Mouse (Mus musculus): ENCODE results near the gene Ddx46. TPM values are rescaled to one million over a fixed set of nuclear protein-coding genes. Genes with fewer than 3 reads are reported as not detected.
A peak's percentile ranks its signal among the peaks of the same experiment; 100 is the strongest.

Gene Ddx46
- polyA plus RNA-seq, 1 experiment, result 79.2 TPM

- no peak for TF ChIP-seq POLR2A (IDR thresholded peaks at IDR 0.05; ENCODE audit: insufficient read depth, low read depth, low read length)
- TF ChIP-seq CTCF (IDR thresholded peaks at IDR 0.05; ENCODE audit: insufficient read depth, low read depth, low read length), result no peak
- Histone ChIP-seq H3K4me3 (ENCODE audit: insufficient read depth, low read depth, low read length) (no peak overlapping the region), H3K4me1 (ENCODE audit: control insufficient read depth, insufficient read depth, low read length) (no peaks in the 10 kb centered on the region), H3K27ac (ENCODE audit: insufficient read depth, low read depth, low read length) (no peak overlapping the region)
- 76% methylated on average over 4 of the region's 4 CpGs for WGBS
Measured at GRCm38 (mm10) chr13:55704301-55704700, 69.5 kb downstream of the Ddx46 start.

- peaks cover 14% of the 10 kb centered on the region for H3K4me1 ChIP-seq (ENCODE audit: control insufficient read depth, insufficient read depth, low read length)
- H3K4me3 ChIP-seq (ENCODE audit: insufficient read depth, low read depth, low read length), result no peak overlapping the region
- no peak overlapping the region for H3K27ac ChIP-seq (ENCODE audit: insufficient read depth, low read depth, low read length)
- 91% methylated on average over 3 of the region's 3 CpGs for WGBS
- no peak for TF ChIP-seq POLR2A (IDR thresholded peaks at IDR 0.05; ENCODE audit: insufficient read depth, low read depth, low read length)
- TF ChIP-seq CTCF (IDR thresholded peaks at IDR 0.05; ENCODE audit: insufficient read depth, low read depth, low read length), result no peak
Measured at GRCm38 (mm10) chr13:55712846-55713245, 78.0 kb downstream of the Ddx46 start.

- peak within 1 kb of the TSS; percentile 85 for H3K4me3 ChIP-seq (ENCODE audit: insufficient read depth, low read depth, low read length)
- TF ChIP-seq CTCF (IDR thresholded peaks at IDR 0.05; ENCODE audit: insufficient read depth, low read depth, low read length), result no peak
- TF ChIP-seq POLR2A (IDR thresholded peaks at IDR 0.05; ENCODE audit: insufficient read depth, low read depth, low read length), result peak; percentile 82; the same call in 1 of the 2 replicates
- WGBS, result under 1% methylated on average over 63 of the region's 63 CpGs
- peak within 1 kb of the TSS; percentile 94 for H3K27ac ChIP-seq (ENCODE audit: insufficient read depth, low read depth, low read length)
- H3K4me1 ChIP-seq (ENCODE audit: control insufficient read depth, insufficient read depth, low read length), result peaks cover 16% of the 10 kb centered on the region
Measured at GRCm38 (mm10) chr13:55714501-55715166, 79.8 kb downstream of the Ddx46 start, which contains the start of gene Txndc15. Gene Txndc15 (plus strand): TSS chr13:55714650.

- peaks cover 16% of the 10 kb centered on the region for H3K4me1 ChIP-seq (ENCODE audit: control insufficient read depth, insufficient read depth, low read length)
- TF ChIP-seq POLR2A (IDR thresholded peaks at IDR 0.05; ENCODE audit: insufficient read depth, low read depth, low read length) (no peak), CTCF (IDR thresholded peaks at IDR 0.05; ENCODE audit: insufficient read depth, low read depth, low read length) (no peak)
- peak overlapping the region; percentile 94 for H3K27ac ChIP-seq (ENCODE audit: insufficient read depth, low read depth, low read length)
- H3K4me3 ChIP-seq (ENCODE audit: insufficient read depth, low read depth, low read length), result peak overlapping the region; percentile 85
- 2% methylated on average over 5 of the region's 5 CpGs for WGBS
Measured at GRCm38 (mm10) chr13:55715167-55715512, 80.3 kb downstream of the Ddx46 start.

- 79% methylated on average over 7 of the region's 7 CpGs for WGBS
Measured at GRCm38 (mm10) chr13:55715908-55716510, 81.2 kb downstream of the Ddx46 start.

GRCm38 (mm10) chr13:55721516-55721915 lies 86.7 kb downstream of the Ddx46 start:
- Histone ChIP-seq H3K4me3 (ENCODE audit: insufficient read depth, low read depth, low read length) (no peak overlapping the region), H3K4me1 (ENCODE audit: control insufficient read depth, insufficient read depth, low read length) (peaks cover 8% of the 10 kb centered on the region), H3K27ac (ENCODE audit: insufficient read depth, low read depth, low read length) (no peak overlapping the region)
- TF ChIP-seq CTCF (IDR thresholded peaks at IDR 0.05; ENCODE audit: insufficient read depth, low read depth, low read length) (no peak), POLR2A (IDR thresholded peaks at IDR 0.05; ENCODE audit: insufficient read depth, low read depth, low read length) (no peak)
- 57% methylated on average over 8 of the region's 8 CpGs for WGBS

More at GRCm38 (mm10) chr13:55715908-55716510, 81.2 kb downstream of the Ddx46 start:
- Histone ChIP-seq H3K27ac (ENCODE audit: insufficient read depth, low read depth, low read length) (no peak overlapping the region), H3K4me3 (ENCODE audit: insufficient read depth, low read depth, low read length) (no peak overlapping the region), H3K4me1 (ENCODE audit: control insufficient read depth, insufficient read depth, low read length) (peaks cover 16% of the 10 kb centered on the region)
- TF ChIP-seq POLR2A (IDR thresholded peaks at IDR 0.05; ENCODE audit: insufficient read depth, low read depth, low read length), result no peak
- no peak for TF ChIP-seq CTCF (IDR thresholded peaks at IDR 0.05; ENCODE audit: insufficient read depth, low read depth, low read length)

- TF ChIP-seq POLR2A (IDR thresholded peaks at IDR 0.05; ENCODE audit: insufficient read depth, low read depth, low read length) (no peak), CTCF (IDR thresholded peaks at IDR 0.05; ENCODE audit: insufficient read depth, low read depth, low read length) (no peak)
- Histone ChIP-seq H3K4me3 (ENCODE audit: insufficient read depth, low read depth, low read length) (no peak overlapping the region), H3K27ac (ENCODE audit: insufficient read depth, low read depth, low read length) (no peak overlapping the region), H3K4me1 (ENCODE audit: control insufficient read depth, insufficient read depth, low read length) (peaks cover 8% of the 10 kb centered on the region)
- 81% methylated on average over 2 of the region's 2 CpGs for WGBS
Measured at GRCm38 (mm10) chr13:55721995-55722394, 87.2 kb downstream of the Ddx46 start.

- WGBS, result 3% methylated on average over 4 of the region's 4 CpGs
- peak overlapping the region; percentile 70 for H3K4me3 ChIP-seq (ENCODE audit: insufficient read depth, low read depth, low read length)
- H3K27ac ChIP-seq (ENCODE audit: insufficient read depth, low read depth, low read length), result peak overlapping the region; percentile 78
- no peaks in the 10 kb centered on the region; the same call in 1 of the 2 replicates for H3K4me1 ChIP-seq (ENCODE audit: control insufficient read depth, insufficient read depth, low read length)
- TF ChIP-seq POLR2A (IDR thresholded peaks at IDR 0.05; ENCODE audit: insufficient read depth, low read depth, low read length), result no peak
- TF ChIP-seq CTCF (IDR thresholded peaks at IDR 0.05; ENCODE audit: insufficient read depth, low read depth, low read length), result no peak
Measured at GRCm38 (mm10) chr13:55726598-55727119, 91.8 kb downstream of the Ddx46 start.
